Comparison of ENCODE assay signal across 8 mouse cellular contexts in the genomic region with DNA sequence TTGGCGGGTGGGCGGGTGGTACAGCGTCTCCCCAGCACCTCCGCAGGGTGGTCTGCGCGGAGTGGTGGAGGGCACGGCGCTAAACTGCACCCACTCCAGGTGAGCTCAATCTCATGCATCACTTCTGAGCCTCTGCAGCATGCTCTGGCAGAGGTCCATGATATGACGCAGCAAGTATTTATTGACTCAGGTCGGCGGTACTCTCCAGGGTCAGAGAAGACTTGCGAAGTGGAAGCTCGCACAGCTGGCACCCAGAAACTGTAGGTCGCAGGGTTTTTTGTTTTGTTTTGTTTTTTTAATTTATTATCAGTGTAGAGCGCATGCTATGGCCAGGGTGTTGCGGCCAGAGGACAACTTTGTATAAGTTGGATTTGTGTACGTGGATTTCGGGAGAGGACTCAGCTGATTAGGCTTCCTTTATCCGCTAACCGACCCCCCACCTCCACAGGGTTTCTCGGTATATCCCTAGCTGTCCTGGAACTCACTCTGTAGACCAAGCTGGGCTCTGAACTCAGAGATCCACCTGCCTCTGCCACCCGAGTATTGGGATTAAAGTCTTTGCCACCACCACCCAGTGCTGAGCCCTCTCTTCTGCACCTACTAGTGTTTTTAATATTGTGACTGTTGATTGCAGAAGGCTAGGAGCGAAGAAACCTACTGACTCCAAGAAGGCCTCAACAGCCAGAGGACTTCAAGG. TPM values are rescaled to one million over a fixed set of nuclear protein-coding genes. Genes with fewer than 3 reads are reported as not detected.
DNase-seq lines count a peak whose midpoint lies in the region; ATAC-seq and TF ChIP-seq lines count a peak whose summit lies in the region.

No protein-coding gene starts in this region.

- H3K9ac ChIP-seq in heart, adult 2 months (ENCODE audit: low read depth, low read length), result peak overlapping the region; percentile 72
- peak overlapping the region; percentile 48 for H3K9ac ChIP-seq in neural tube, embryonic 13.5 days

- H3K27ac ChIP-seq in heart, adult 2 months, result peak overlapping the region; percentile 90
- H3K27ac ChIP-seq in neural tube, embryonic 13.5 days (replicated peaks), result peak overlapping the region; percentile 63

- peak; percentile 58 to 60 for DNase-seq in urinary bladder, adult 18-20 months (ENCODE audit: low spot score in 2 of 2)
- no peak for DNase-seq in urinary bladder, postnatal 4 days (ENCODE audit: low spot score in 2 of 2)
- DNase-seq in cerebellum, adult 8-10 months, result peak; percentile 81
- peak; percentile 72 to 75 for DNase-seq in heart, adult 2 months
- peak; percentile 76 for DNase-seq in kidney, adult 18-20 months
- peak; percentile 80 to 86 for DNase-seq in lung, adult 18-20 months
- DNase-seq in urinary bladder, postnatal 36 days (ENCODE audit: low spot score in 2 of 2), result peak; percentile 52 to 68

- TF ChIP-seq EP300 in heart, adult 2 months (IDR thresholded peaks at IDR 0.05; ENCODE audit: insufficient read depth, low read depth, low read length), result 0 out of 2 replicates have a peak, but pooled peaks have one; percentile 30

- no peak for TF ChIP-seq CTCF in heart, adult 2 months (IDR thresholded peaks at IDR 0.05)

- peaks cover 2% of the 10 kb centered on the region for H3K79me2 ChIP-seq in heart, adult 2 months (replicated peaks; ENCODE audit: control insufficient read depth, insufficient read depth, low read length)

- peaks cover 4% of the 10 kb centered on the region for H3K4me1 ChIP-seq in heart, adult 2 months (ENCODE audit: control insufficient read depth, insufficient read depth, low read length)
- peaks cover 35% of the 10 kb centered on the region for H3K4me1 ChIP-seq in neural tube, embryonic 13.5 days (replicated peaks)

- H3K9me3 ChIP-seq in neural tube, embryonic 13.5 days, result no peaks in the 10 kb centered on the region

- H3K4me3 ChIP-seq in heart, adult 2 months, result peak overlapping the region; percentile 65
- H3K4me3 ChIP-seq in neural tube, embryonic 13.5 days, result peak overlapping the region; percentile 88

- WGBS in heart, adult 2 months, result 5% methylated on average over 23 of the region's 23 CpGs
- WGBS in neural tube, embryonic 13.5 days, result 5% methylated on average over 23 of the region's 23 CpGs

- peak overlapping the region; percentile 92 for H3K4me2 ChIP-seq in neural tube, embryonic 13.5 days

- no peaks in the 10 kb centered on the region for H3K27me3 ChIP-seq in heart, adult 2 months (ENCODE audit: control insufficient read depth, insufficient read depth, low read length)
- peaks cover 19% of the 10 kb centered on the region for H3K27me3 ChIP-seq in neural tube, embryonic 13.5 days

- intact Hi-C loops in heart, adult 2 months (cut with DNase I), result loop anchor here (1.0 kb wide), 1 partner anchor 21 kb away; no protein-coding TSS in a partner anchor

- peaks cover 8% of the 10 kb centered on the region for H3K36me3 ChIP-seq in heart, adult 2 months (ENCODE audit: control insufficient read depth, insufficient read depth, low read length)
- no peaks in the 10 kb centered on the region for H3K36me3 ChIP-seq in neural tube, embryonic 13.5 days

- peak; percentile 44; the same call in 1 of the 2 replicates for TF ChIP-seq POLR2A in heart, adult 2 months (IDR thresholded peaks at IDR 0.05; ENCODE audit: insufficient read depth, low read depth, low read length)

- ATAC-seq in neural tube, embryonic 13.5 days (ENCODE audit: low read depth), result peak; percentile 28

RNA-seq across cellular contexts. Expression of gene Pkd1, which starts 0.6 kb away (rescaled TPM):
- total RNA-seq in heart, adult 2 months (2021), result 10 to 100 TPM; 35.6 to 36.2 TPM
- polyA plus RNA-seq in heart, adult 2 months (2012; rRNA removed), result 48.5 and 59.9 TPM in 2 replicates
- polyA plus RNA-seq in neural tube, embryonic 13.5 days (2015; fragmentation: Nextera tagmentation; extraction: Ambion mirVana), result 20.1 and 22.9 TPM in 2 replicates

RNA-seq across cellular contexts. Expression of gene Rab26, which starts 15.1 kb away (rescaled TPM):
- total RNA-seq in heart, adult 2 months (2021), result under 1 TPM in 1 of 2 experiments, not detected in 1; 0.39 TPM
- polyA plus RNA-seq in heart, adult 2 months (2012; rRNA removed), result 0.10 and 0.12 TPM in 2 replicates
- 1.5 and 1.6 TPM in 2 replicates for polyA plus RNA-seq in neural tube, embryonic 13.5 days (2015; fragmentation: Nextera tagmentation; extraction: Ambion mirVana)

RNA-seq across cellular contexts. Expression of gene Traf7, which starts 21.3 kb away (rescaled TPM):
- total RNA-seq in heart, adult 2 months (2021), result 10 to 100 TPM; 41.9 to 46.5 TPM
- polyA plus RNA-seq in heart, adult 2 months (2012; rRNA removed), result 93.4 and 109 TPM in 2 replicates
- 70.1 and 82.9 TPM in 2 replicates for polyA plus RNA-seq in neural tube, embryonic 13.5 days (2015; fragmentation: Nextera tagmentation; extraction: Ambion mirVana)

Comparison
In these comparisons a context has a peak if more than half of its experiments do, and no peak if none do; other contexts are left out.
1. DNase-seq: peak in urinary bladder, adult 18-20 months (2 of 2), cerebellum, adult 8-10 months (single experiment), heart, adult 2 months (2 of 2), kidney, adult 18-20 months (single experiment), lung, adult 18-20 months (2 of 2) and urinary bladder, postnatal 36 days (2 of 2); none in urinary bladder, postnatal 4 days (0 of 2).